Mouse (Mus musculus): ENCODE measurements around the gene Pld4.

DNA sequence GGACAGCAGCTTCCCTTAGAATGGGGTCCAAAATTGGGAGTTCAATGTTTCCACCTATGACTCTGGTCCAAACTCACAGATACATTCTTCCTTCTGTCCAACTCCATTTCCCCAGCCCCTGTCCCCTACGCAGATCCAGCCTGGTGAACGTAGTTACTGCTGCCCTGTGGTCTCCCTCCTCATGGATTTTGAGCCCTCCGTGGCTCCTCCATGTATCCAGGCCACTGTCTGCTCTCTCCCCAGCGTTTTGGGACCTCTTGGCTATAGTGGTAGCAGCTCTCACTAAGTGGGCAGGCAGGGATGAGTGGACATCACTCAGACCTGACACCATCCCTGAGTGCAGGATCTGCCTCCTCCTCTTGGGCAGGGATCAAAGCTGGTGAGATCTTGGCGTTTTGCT, 38.3 kb downstream of the Pld4 start:
- TF ChIP-seq POLR2A (IDR thresholded peaks at IDR 0.05; ENCODE audit: borderline replicate concordance, control insufficient read depth, low read depth, low read length) = no peak
- no peak for TF ChIP-seq CTCF (IDR thresholded peaks at IDR 0.05; ENCODE audit: control insufficient read depth, insufficient read depth, low read length)

Data from bone marrow, adult 2 months (tissue).